Mouse (Mus musculus) lung, adult 2 months (tissue): ENCODE data around the gene Mtg2. TPM values are rescaled to one million over a fixed set of nuclear protein-coding genes. Genes with fewer than 3 reads are reported as not detected.

ENCODE experiments used
- DNase-seq: peaks from one replicate; pipeline ENCODE4 v3.0.0; 2022
- H3K4me1 ChIP-seq: fragments of 200-500 bp; 2 replicates; pipeline ENCODE4 v1.6.1; 2011; ENCODE audit warnings: low read length; ENCODE audit not compliant: control insufficient read depth, insufficient read depth
- H3K4me3 ChIP-seq: fragments of 200-500 bp; replicated peaks from 2 replicates; pipeline ENCODE3; 2011; ENCODE audit warnings: low read depth, mild to moderate bottlenecking, control low read depth, low read length; ENCODE audit errors: extremely low read depth
- CTCF ChIP-seq: fragments of 200-500 bp; IDR thresholded peaks from 2 replicates; pipeline ENCODE4 v1.5.1; 2011; ENCODE audit warnings: mild to moderate bottlenecking, low read length, control low read depth; ENCODE audit not compliant: insufficient read depth
- POLR2A ChIP-seq: fragments of 200-500 bp; IDR thresholded peaks from 2 replicates; pipeline ENCODE4 v1.6.1; 2011; ENCODE audit warnings: low read depth, mild to moderate bottlenecking, control low read depth, low read length, borderline replicate concordance; ENCODE audit errors: extremely low read depth
- WGBS: fragments of 180-500 bp; shearing (Covaris S2); methylation state at CpG from one replicate; pipeline ENCODE4 v1.1.7; 2018; 5-methylcytosine and 5-hydroxymethylcytosine counted together
- polyA plus RNA-seq: library from polyadenylated mRNA; depleted of rRNA; stranded (reverse); fragments of >200 nt; gene quantifications from 2 replicates; pipeline ENCODE4 v1.2.3, GENCODE M21; 2012

The Mtg2 gene
- polyA plus RNA-seq, 1 experiment, result 17.1 TPM

DNA sequence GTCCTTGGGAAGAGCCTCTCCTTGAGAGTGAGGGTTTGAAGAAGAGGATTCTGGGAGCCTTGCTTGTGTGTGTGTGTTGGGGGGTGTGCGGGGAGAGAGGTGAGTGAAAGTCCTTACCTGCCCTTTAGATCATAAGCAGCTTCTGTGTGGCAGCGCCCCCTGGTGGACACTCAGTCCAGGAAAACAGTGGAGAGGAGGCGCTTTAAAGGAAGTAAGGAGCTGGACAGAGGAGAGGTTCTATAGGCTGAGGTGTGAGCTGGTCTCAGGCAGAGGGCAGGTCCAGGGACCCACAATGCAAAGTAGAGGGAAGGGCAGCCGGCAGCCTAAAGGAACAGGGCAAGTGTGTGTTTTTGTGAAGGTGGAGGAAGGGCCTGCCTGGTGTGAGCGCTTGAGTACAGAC is 19.4 kb upstream of the Mtg2 start:
- peak; percentile 81 for DNase-seq
- 20% methylated on average over 5 of the region's 5 CpGs for WGBS
- TF ChIP-seq CTCF (peak; percentile 87), POLR2A (no peak)
- Histone ChIP-seq H3K4me1 (peaks cover 3% of the 10 kb centered on the region), H3K4me3 (no peak overlapping the region)

DNA sequence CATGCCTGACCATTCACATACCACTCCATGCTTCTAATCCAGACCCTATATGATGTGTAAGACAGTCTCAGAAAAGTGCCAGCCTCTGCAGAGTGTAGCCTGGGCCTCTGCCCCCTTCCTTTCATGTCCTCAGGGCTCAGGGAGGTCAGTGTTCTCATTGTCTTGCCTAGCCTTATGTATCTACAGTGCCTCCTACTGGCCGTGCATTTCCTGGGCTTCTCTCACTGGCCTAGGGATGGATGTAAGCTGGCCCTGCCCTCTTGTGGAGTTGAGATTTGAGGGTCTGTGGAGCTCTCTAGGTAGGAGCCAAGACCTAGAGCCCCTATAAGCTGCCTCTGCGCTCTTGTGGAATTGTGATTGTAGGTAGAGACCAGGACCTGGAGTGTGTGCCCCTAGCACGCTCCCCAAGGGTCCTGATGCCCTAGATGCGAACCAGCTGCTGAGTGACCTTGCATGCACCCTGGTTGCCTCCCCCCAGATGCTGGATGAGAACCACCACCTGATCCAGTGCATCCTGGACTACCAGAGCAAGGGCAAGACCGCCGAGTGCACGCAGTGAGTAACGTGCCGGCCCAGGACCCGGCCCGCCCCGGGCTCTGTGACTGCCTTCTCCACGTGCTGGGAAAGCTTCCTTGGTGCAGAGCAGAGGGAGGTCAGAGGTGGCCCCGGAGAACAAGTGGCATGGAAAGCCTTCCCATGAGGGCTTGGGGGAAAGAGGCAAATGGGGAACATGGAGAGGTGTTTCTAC is 18.2 kb upstream of the Mtg2 start:
- Histone ChIP-seq H3K4me1 (peaks cover 3% of the 10 kb centered on the region), H3K4me3 (no peak overlapping the region)
- WGBS, result 91% methylated on average over 14 of the region's 14 CpGs
- DNase-seq, result no peak
- TF ChIP-seq POLR2A, result no peak
- TF ChIP-seq CTCF, result peak; percentile 43; the same call in 1 of the 2 replicates

DNA sequence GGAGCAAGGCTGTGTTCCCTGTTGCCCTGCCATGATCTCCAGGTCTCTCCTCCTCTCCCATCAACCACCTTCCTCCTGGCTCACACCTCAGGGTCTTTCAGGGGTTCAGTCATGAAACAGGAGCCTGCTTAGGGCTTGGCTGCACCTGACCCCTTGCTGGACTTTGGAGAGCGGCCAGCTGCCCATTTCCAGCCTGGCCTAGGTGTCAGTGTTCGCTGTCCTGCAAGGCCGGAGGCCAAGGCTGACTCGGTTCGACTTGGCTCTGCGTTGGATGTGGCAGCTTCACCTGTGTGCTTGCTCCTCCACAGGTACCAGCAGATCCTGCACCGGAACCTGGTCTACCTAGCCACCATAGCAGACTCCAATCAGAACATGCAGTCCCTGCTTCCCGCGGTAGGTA is 17.4 kb upstream of the Mtg2 start:
- Histone ChIP-seq H3K4me3 (no peak overlapping the region), H3K4me1 (peaks cover 3% of the 10 kb centered on the region)
- TF ChIP-seq POLR2A (no peak), CTCF (no peak)
- WGBS, result 96% methylated on average over 9 of the region's 9 CpGs
- no peak for DNase-seq

DNA sequence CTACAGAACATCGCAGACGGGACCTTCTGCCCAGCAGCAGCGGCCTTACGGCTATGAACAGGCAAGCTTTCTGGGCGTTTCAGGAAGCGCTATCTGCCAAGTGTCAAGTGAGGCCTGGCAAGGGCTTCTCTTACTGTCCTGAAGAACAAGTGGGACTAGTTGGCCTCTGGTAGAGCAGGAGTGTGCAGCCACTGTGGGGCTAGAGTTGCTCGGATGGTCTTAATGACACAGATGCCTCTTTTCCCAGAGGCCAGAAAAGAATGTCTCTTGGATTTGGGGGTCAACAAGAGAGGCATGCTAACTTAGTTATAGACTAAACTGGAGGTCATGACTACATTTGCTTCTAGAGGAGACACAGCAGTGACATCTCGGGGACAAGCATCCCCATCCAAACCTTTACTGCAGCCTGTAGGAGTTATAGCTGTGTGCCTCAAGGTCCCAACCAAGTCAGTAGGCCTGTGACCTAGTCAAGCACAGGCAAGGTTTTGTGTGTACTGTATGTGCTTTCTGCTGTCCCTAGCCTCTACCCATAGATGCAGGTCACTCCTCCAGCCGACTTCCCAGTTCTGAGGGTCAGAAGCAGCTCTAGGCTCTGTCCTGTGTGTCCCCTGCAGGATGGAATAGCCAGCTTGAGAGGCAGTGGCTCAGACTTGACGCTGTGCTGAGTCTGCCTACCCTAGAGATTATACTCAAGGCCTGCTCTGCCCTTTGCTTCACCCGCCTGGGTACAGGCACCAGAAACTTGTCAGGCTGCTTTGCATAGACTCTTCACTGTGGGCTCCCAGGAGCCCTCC is 6.9 kb upstream of the Mtg2 start:
- DNase-seq, result no peak
- TF ChIP-seq CTCF, result no peak
- TF ChIP-seq POLR2A, result no peak
- Histone ChIP-seq H3K4me1 (no peaks in the 10 kb centered on the region), H3K4me3 (no peak overlapping the region)
- WGBS, result 88% methylated on average over 11 of the region's 11 CpGs

DNA sequence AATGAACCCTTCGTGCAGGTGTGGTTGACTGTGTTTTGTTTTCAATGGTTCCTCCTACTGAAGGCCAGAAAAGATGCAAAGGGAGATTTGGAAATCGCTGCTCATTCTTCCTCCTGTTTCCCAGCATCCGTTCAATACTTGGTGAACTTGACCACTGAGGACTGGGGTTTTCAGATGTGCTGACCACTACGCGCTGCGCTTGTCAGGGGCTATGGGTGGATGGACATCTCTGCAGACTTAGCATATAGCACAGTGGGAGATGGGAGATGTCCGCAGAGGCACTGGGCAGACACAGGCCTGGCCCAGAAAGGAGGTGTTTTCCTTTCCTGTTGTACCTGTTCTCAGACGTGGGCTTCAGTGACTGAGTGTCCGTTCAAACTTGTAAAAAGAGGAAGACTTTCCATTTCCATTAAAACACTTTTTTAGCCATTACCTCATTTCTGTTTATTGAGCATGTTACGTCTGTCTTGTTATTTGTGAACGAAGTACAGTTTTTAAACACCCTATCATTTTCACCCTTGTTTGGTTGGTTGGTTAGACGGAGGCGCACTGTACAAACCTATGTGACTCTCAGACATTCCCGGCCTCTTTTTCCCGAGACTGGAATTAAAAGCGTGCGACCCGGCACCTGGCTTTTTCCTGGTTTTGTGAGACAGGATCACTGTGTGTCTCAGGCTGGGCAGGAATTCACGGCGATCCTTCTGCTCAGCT is 463 bp upstream of the Mtg2 start:
- TF ChIP-seq POLR2A (no peak), CTCF (no peak)
- Histone ChIP-seq H3K4me3 (peak overlapping the region; percentile 91), H3K4me1 (peaks cover 8% of the 10 kb centered on the region)
- DNase-seq, result no peak
- 30% methylated on average over 20 of the region's 20 CpGs for WGBS

DNA sequence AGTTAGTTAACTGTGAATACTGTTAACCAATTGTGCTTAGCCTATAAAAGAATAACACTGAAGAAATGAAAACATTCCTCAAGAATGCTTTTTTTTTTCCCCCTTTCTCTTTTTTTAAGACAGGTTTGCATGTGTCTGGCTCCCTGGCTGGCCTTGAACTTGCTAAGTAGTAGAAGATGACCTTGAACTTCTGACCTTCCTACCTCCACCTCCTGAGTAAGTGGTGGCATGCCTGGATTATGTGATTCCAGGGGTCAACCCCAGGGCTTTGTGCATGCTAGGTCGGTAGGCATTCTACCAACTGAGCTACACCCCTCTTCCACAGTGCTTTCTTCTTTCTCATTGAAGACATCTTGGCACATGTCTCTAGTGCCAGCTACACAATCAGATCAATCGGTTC is 1.3 kb downstream of the Mtg2 start:
- H3K4me1 ChIP-seq, result peaks cover 8% of the 10 kb centered on the region

DNA sequence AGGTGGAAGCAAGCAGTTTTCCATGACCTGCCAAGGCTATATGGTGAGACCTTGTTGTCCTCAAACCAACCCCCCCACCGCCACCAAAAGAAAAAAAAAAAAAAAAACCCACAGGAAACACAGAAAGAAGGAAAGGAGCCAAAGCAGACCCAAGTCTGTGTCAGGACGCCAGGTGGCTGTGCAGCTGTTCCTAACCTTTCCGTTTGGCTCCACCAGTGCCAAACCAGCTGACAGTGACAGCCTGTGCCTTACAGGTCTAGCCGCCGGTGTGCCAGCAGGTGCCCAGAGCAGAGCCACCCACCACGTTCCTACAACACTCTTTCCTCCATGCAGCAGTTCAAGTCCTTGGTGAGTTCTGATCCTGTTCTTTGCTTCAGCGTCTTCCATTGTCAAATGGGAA is 2.5 kb downstream of the Mtg2 start:
- WGBS, result 81% methylated on average over 7 of the region's 7 CpGs

More for the DNA sequence above, 1.3 kb downstream of the Mtg2 start:
- H3K4me3 ChIP-seq, result no peak overlapping the region
- 89% methylated on average over 2 of the region's 2 CpGs for WGBS
- no peak for DNase-seq
- TF ChIP-seq CTCF (no peak), POLR2A (no peak)

DNA sequence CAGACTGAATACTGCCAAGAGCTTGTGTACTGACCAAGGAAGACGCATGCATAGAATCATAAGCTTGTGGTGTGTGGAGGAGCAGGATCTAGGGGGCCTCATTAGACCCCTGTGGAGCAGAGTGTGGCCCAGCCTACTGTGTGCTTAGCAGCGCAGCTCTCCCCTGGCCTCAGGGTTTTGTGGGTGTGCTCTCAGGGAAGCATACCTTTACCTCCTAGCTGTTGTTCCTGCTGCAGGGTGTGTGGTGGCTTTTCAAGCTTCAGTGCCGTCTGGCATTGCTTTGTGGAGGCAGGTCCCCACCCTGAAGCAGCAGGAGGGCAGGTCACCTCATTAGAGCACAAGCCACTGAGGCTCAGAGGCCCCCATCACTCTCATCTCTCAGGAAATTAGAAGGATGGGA is 7.2 kb downstream of the Mtg2 start:
- 68% methylated on average over 3 of the region's 3 CpGs for WGBS
- TF ChIP-seq POLR2A, result no peak
- no peak for TF ChIP-seq CTCF
- no peak overlapping the region for H3K4me3 ChIP-seq
- DNase-seq, result no peak
- H3K4me1 ChIP-seq, result no peaks in the 10 kb centered on the region

More for the DNA sequence above, 2.5 kb downstream of the Mtg2 start:
- TF ChIP-seq CTCF (no peak), POLR2A (no peak)
- peaks cover 8% of the 10 kb centered on the region for H3K4me1 ChIP-seq
- no peak overlapping the region for H3K4me3 ChIP-seq
- DNase-seq, result no peak

DNA sequence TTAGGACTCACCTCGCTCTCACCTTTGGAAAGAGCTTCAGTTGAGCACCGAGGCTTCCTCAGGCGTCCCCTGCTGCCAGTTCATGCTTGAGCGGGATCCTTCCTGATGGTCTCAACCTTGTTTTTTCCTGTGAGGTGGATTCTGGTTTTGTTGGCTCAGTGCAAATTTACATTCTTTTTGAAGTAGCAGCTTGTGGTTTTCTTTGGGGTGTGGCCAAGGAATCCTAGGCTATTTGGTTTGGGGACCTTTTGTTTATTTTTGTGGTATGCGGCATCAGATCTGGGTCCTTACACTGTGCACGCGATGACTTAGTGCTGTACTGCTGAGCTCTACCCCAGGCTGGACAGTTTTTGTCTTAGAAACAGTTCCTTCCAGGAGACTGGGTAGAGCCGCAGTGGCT is 10.3 kb downstream of the Mtg2 start:
- DNase-seq, result no peak
- no peak overlapping the region for H3K4me3 ChIP-seq
- 68% methylated on average over 8 of the region's 8 CpGs for WGBS
- no peaks in the 10 kb centered on the region for H3K4me1 ChIP-seq
- TF ChIP-seq CTCF (no peak), POLR2A (no peak)
